Mouse (Mus musculus) forebrain, embryonic 13.5 days (tissue): ENCODE data around the gene Iyd. TPM values are rescaled to one million over a fixed set of nuclear protein-coding genes. Genes with fewer than 3 reads are reported as not detected.

ENCODE experiments used
- ATAC-seq: fragments of 200-750 bp; cut with Nextera tagmentation; 2 replicates; pipeline ENCODE4 v1.8.0; 2017
- H3K27ac ChIP-seq: fragments of 300-500 bp; sonication (generic); 2 replicates; pipeline ENCODE4 v1.5.1; 2015; ENCODE audit warnings: inconsistent platforms, mild to moderate bottlenecking, moderate library complexity
- H3K27me3 ChIP-seq: fragments of 300-500 bp; sonication (generic); 2 replicates; pipeline ENCODE4 v1.6.1; 2015; ENCODE audit warnings: mild to moderate bottlenecking, inconsistent platforms
- H3K36me3 ChIP-seq: fragments of 300-500 bp; sonication (generic); 2 replicates; pipeline ENCODE4 v1.6.1; 2015; ENCODE audit warnings: mild to moderate bottlenecking, inconsistent platforms; ENCODE audit not compliant: poor library complexity, severe bottlenecking
- H3K4me1 ChIP-seq: fragments of 300-500 bp; sonication (generic); 2 replicates; pipeline ENCODE4 v1.6.1; 2015; ENCODE audit warnings: inconsistent platforms
- H3K4me2 ChIP-seq: fragments of 300-500 bp; sonication (generic); 2 replicates; pipeline ENCODE4 v1.6.1; 2015; ENCODE audit warnings: inconsistent platforms, mild to moderate bottlenecking, moderate library complexity
- H3K4me3 ChIP-seq: fragments of 300-500 bp; sonication (generic); 2 replicates; pipeline ENCODE4 v1.5.1; 2015; ENCODE audit warnings: mild to moderate bottlenecking, inconsistent platforms
- H3K9ac ChIP-seq: fragments of 300-500 bp; sonication (generic); 2 replicates; pipeline ENCODE4 v1.6.1; 2015; ENCODE audit warnings: mild to moderate bottlenecking, inconsistent platforms
- H3K9me3 ChIP-seq: fragments of 300-500 bp; sonication (generic); replicated peaks from 2 replicates; pipeline ENCODE4 v1.6.1; 2016; ENCODE audit warnings: inconsistent platforms
- WGBS: fragments of 180-500 bp; shearing (Covaris S2); methylation state at CpG from one replicate; pipeline ENCODE4 v1.1.7; 2015; 5-methylcytosine and 5-hydroxymethylcytosine counted together
- polyA plus RNA-seq: library from polyadenylated mRNA; unstranded; fragments of >200 nt; fragmentation: Nextera tagmentation; extraction: Ambion mirVana; gene quantifications from 2 replicates; pipeline ENCODE4 v1.2.1, GENCODE M21; 2015

The Iyd gene
- polyA plus RNA-seq, 1 experiment from 2014 or later, result 0.37 TPM

- no peaks in the 10 kb centered on the region for H3K9me3 ChIP-seq
- ATAC-seq, result no peak
- no peaks in the 10 kb centered on the region for H3K36me3 ChIP-seq
- H3K27ac ChIP-seq, result no peak overlapping the region
- no peaks in the 10 kb centered on the region for H3K4me1 ChIP-seq
- no peak overlapping the region for H3K9ac ChIP-seq
- H3K27me3 ChIP-seq, result no peaks in the 10 kb centered on the region
- WGBS, result 78% methylated on average over 3 of the region's 3 CpGs
- no peak overlapping the region for H3K4me2 ChIP-seq
- H3K4me3 ChIP-seq, result no peak overlapping the region
These were observed 16.5 kb downstream of the Iyd start for GRCm38 (mm10) chr10:3556538-3556937.

- WGBS, result 100% methylated on average over 1 of the region's 1 CpGs
- ATAC-seq, result no peak
These were observed 19.1 kb downstream of the Iyd start for GRCm38 (mm10) chr10:3559136-3559535.

GRCm38 (mm10) chr10:3562165-3562564, 22.1 kb downstream of the Iyd start:
- Histone ChIP-seq H3K36me3 (no peaks in the 10 kb centered on the region), H3K4me1 (no peaks in the 10 kb centered on the region), H3K4me3 (no peak overlapping the region), H3K27ac (no peak overlapping the region), H3K9ac (no peak overlapping the region), H3K27me3 (no peaks in the 10 kb centered on the region), H3K4me2 (no peak overlapping the region), H3K9me3 (no peaks in the 10 kb centered on the region)
- no peak for ATAC-seq

More at GRCm38 (mm10) chr10:3559136-3559535, 19.1 kb downstream of the Iyd start:
- no peak overlapping the region for H3K4me2 ChIP-seq
- H3K9ac ChIP-seq, result no peak overlapping the region
- no peak overlapping the region for H3K27ac ChIP-seq
- H3K27me3 ChIP-seq, result no peaks in the 10 kb centered on the region
- H3K36me3 ChIP-seq, result no peaks in the 10 kb centered on the region
- H3K4me3 ChIP-seq, result no peak overlapping the region
- H3K4me1 ChIP-seq, result no peaks in the 10 kb centered on the region
- no peaks in the 10 kb centered on the region for H3K9me3 ChIP-seq

- no peak overlapping the region for H3K4me3 ChIP-seq
- H3K4me2 ChIP-seq, result no peak overlapping the region
- no peaks in the 10 kb centered on the region for H3K9me3 ChIP-seq
- no peak overlapping the region for H3K9ac ChIP-seq
- no peaks in the 10 kb centered on the region for H3K27me3 ChIP-seq
- 81% methylated on average over 4 of the region's 4 CpGs for WGBS
- no peaks in the 10 kb centered on the region for H3K4me1 ChIP-seq
- ATAC-seq, result no peak
- H3K36me3 ChIP-seq, result no peaks in the 10 kb centered on the region
- H3K27ac ChIP-seq, result no peak overlapping the region
These were observed 25.1 kb downstream of the Iyd start for GRCm38 (mm10) chr10:3565126-3565525.

- no peaks in the 10 kb centered on the region for H3K36me3 ChIP-seq
- no peak overlapping the region for H3K4me2 ChIP-seq
- WGBS, result 74% methylated on average over 6 of the region's 6 CpGs
- H3K9ac ChIP-seq, result no peak overlapping the region
- H3K4me1 ChIP-seq, result no peaks in the 10 kb centered on the region
- H3K9me3 ChIP-seq, result no peaks in the 10 kb centered on the region
- H3K4me3 ChIP-seq, result no peak overlapping the region
- ATAC-seq, result no peak
- H3K27me3 ChIP-seq, result no peaks in the 10 kb centered on the region
- no peak overlapping the region for H3K27ac ChIP-seq
These were observed 27.8 kb downstream of the Iyd start for GRCm38 (mm10) chr10:3567821-3568220.

- ATAC-seq, result peak; percentile 38; the same call in 1 of the 2 replicates
These were observed 32.9 kb downstream of the Iyd start for GRCm38 (mm10) chr10:3572723-3573649.

GRCm38 (mm10) chr10:3573905-3574500, 34.0 kb downstream of the Iyd start:
- Histone ChIP-seq H3K4me2 (no peak overlapping the region), H3K27ac (no peak overlapping the region), H3K9me3 (no peaks in the 10 kb centered on the region), H3K4me1 (no peaks in the 10 kb centered on the region), H3K27me3 (no peaks in the 10 kb centered on the region), H3K4me3 (no peak overlapping the region), H3K36me3 (no peaks in the 10 kb centered on the region), H3K9ac (no peak overlapping the region)
- WGBS, result 74% methylated on average over 4 of the region's 4 CpGs
- ATAC-seq, result no peak

More at GRCm38 (mm10) chr10:3572723-3573649, 32.9 kb downstream of the Iyd start:
- Histone ChIP-seq H3K27me3 (no peaks in the 10 kb centered on the region), H3K9me3 (no peaks in the 10 kb centered on the region), H3K27ac (no peak overlapping the region), H3K4me2 (no peak overlapping the region), H3K4me3 (no peak overlapping the region), H3K9ac (no peak overlapping the region), H3K36me3 (no peaks in the 10 kb centered on the region), H3K4me1 (no peaks in the 10 kb centered on the region)
- 68% methylated on average over 10 of the region's 10 CpGs for WGBS

GRCm38 (mm10) chr10:3590632-3591031, 50.6 kb downstream of the Iyd start:
- no peaks in the 10 kb centered on the region for H3K27me3 ChIP-seq
- no peak for ATAC-seq
- no peak overlapping the region for H3K27ac ChIP-seq
- 91% methylated on average over 3 of the region's 3 CpGs for WGBS
- H3K4me2 ChIP-seq, result no peak overlapping the region
- no peaks in the 10 kb centered on the region for H3K9me3 ChIP-seq
- H3K4me3 ChIP-seq, result no peak overlapping the region
- no peak overlapping the region for H3K9ac ChIP-seq
- H3K36me3 ChIP-seq, result no peaks in the 10 kb centered on the region
- H3K4me1 ChIP-seq, result peaks cover 6% of the 10 kb centered on the region

- Histone ChIP-seq H3K4me1 (peaks cover 6% of the 10 kb centered on the region), H3K4me3 (no peak overlapping the region), H3K9ac (no peak overlapping the region), H3K27me3 (no peaks in the 10 kb centered on the region), H3K36me3 (no peaks in the 10 kb centered on the region), H3K27ac (no peak overlapping the region), H3K4me2 (no peak overlapping the region), H3K9me3 (no peaks in the 10 kb centered on the region)
- 21% methylated on average over 3 of the region's 3 CpGs for WGBS
- peak; percentile 48; the same call in 1 of the 2 replicates for ATAC-seq
These were observed 51.8 kb downstream of the Iyd start for GRCm38 (mm10) chr10:3591790-3592189.

- Histone ChIP-seq H3K36me3 (no peaks in the 10 kb centered on the region), H3K9ac (no peak overlapping the region), H3K9me3 (no peaks in the 10 kb centered on the region), H3K4me3 (no peak overlapping the region), H3K4me2 (no peak overlapping the region), H3K27ac (no peak overlapping the region), H3K27me3 (no peaks in the 10 kb centered on the region), H3K4me1 (peaks cover 3% of the 10 kb centered on the region)
- 81% methylated on average over 2 of the region's 2 CpGs for WGBS
- no peak for ATAC-seq
These were observed 56.7 kb downstream of the Iyd start for GRCm38 (mm10) chr10:3596697-3597096.

- no peaks in the 10 kb centered on the region for H3K4me1 ChIP-seq
- H3K9ac ChIP-seq, result no peak overlapping the region
- H3K4me3 ChIP-seq, result no peak overlapping the region
- no peak overlapping the region for H3K27ac ChIP-seq
- no peaks in the 10 kb centered on the region for H3K27me3 ChIP-seq
- no peak overlapping the region for H3K4me2 ChIP-seq
- no peaks in the 10 kb centered on the region for H3K9me3 ChIP-seq
- H3K36me3 ChIP-seq, result no peaks in the 10 kb centered on the region
- WGBS, result 91% methylated on average over 3 of the region's 3 CpGs
- ATAC-seq, result no peak
These were observed 57.7 kb downstream of the Iyd start for GRCm38 (mm10) chr10:3597760-3598159.
